Mouse (Mus musculus): Measurements from ENCODE around the gene Klhdc7b. TPM values are rescaled to one million over a fixed set of nuclear protein-coding genes. Genes with fewer than 3 reads are reported as not detected.

The Klhdc7b gene
- polyA plus RNA-seq, 1 experiment from 2014 or later, result not detected

- H3K4me2 ChIP-seq (ENCODE audit: low read depth, low read length), result peak overlapping the region; percentile 75
- H3K27me3 ChIP-seq (replicated peaks; ENCODE audit: control insufficient read depth, insufficient read depth, low read length), result peaks cover 23% of the 10 kb centered on the region
- peak overlapping the region; percentile 68 for H3K4me3 ChIP-seq (ENCODE audit: low read length)
- H3K9me3 ChIP-seq (ENCODE audit: control insufficient read depth, low read length), result no peaks in the 10 kb centered on the region
- H3K36me3 ChIP-seq (ENCODE audit: control insufficient read depth, insufficient read depth, low read length), result peaks cover 27% of the 10 kb centered on the region
- peaks cover 17% of the 10 kb centered on the region for H3K4me1 ChIP-seq (ENCODE audit: control insufficient read depth, insufficient read depth, low read length)
- WGBS, result 1% methylated on average over 35 of the region's 35 CpGs
- peak overlapping the region; percentile 93 for H3K27ac ChIP-seq (ENCODE audit: low read length)
- H3K9ac ChIP-seq (ENCODE audit: low read depth, low read length), result peak overlapping the region; percentile 84
- peak; percentile 89 for ATAC-seq
Observed at GRCm38 (mm10) chr15:89373027-89373761, 11.5 kb upstream of the Klhdc7b start.

- ATAC-seq, result peak; percentile 89
- H3K4me3 ChIP-seq (ENCODE audit: low read length), result peak within 1 kb of the TSS; percentile 68
- H3K9ac ChIP-seq (ENCODE audit: low read depth, low read length), result peak within 1 kb of the TSS; percentile 84
- H3K27me3 ChIP-seq (replicated peaks; ENCODE audit: control insufficient read depth, insufficient read depth, low read length), result peaks cover 29% of the 10 kb centered on the region
- peaks cover 22% of the 10 kb centered on the region for H3K4me1 ChIP-seq (ENCODE audit: control insufficient read depth, insufficient read depth, low read length)
- H3K9me3 ChIP-seq (ENCODE audit: control insufficient read depth, low read length), result no peaks in the 10 kb centered on the region
- peak within 1 kb of the TSS; percentile 75 for H3K4me2 ChIP-seq (ENCODE audit: low read depth, low read length)
- H3K27ac ChIP-seq (ENCODE audit: low read length), result peak within 1 kb of the TSS; percentile 93
- WGBS, result under 1% methylated on average over 42 of the region's 42 CpGs
- peaks cover 24% of the 10 kb centered on the region for H3K36me3 ChIP-seq (ENCODE audit: control insufficient read depth, insufficient read depth, low read length)
Observed at GRCm38 (mm10) chr15:89373762-89374248, 10.9 kb upstream of the Klhdc7b start, which contains the start of gene Sco2. Gene Sco2 (minus strand): TSS chr15:89373846.

- Histone ChIP-seq H3K27ac (ENCODE audit: low read length) (peak overlapping the region; percentile 93), H3K36me3 (ENCODE audit: control insufficient read depth, insufficient read depth, low read length) (peaks cover 23% of the 10 kb centered on the region), H3K4me1 (ENCODE audit: control insufficient read depth, insufficient read depth, low read length) (peaks cover 27% of the 10 kb centered on the region), H3K4me2 (ENCODE audit: low read depth, low read length) (peak overlapping the region; percentile 75), H3K9me3 (ENCODE audit: control insufficient read depth, low read length) (no peaks in the 10 kb centered on the region), H3K27me3 (replicated peaks; ENCODE audit: control insufficient read depth, insufficient read depth, low read length) (peaks cover 34% of the 10 kb centered on the region), H3K9ac (ENCODE audit: low read depth, low read length) (peak overlapping the region; percentile 84), H3K4me3 (ENCODE audit: low read length) (peak overlapping the region; percentile 68)
- 49% methylated on average over 9 of the region's 9 CpGs for WGBS
- no peak; the same call in 1 of the 2 replicates for ATAC-seq
Observed at GRCm38 (mm10) chr15:89374340-89374739, 10.4 kb upstream of the Klhdc7b start.

- Histone ChIP-seq H3K27me3 (replicated peaks; ENCODE audit: control insufficient read depth, insufficient read depth, low read length) (peaks cover 38% of the 10 kb centered on the region), H3K4me1 (ENCODE audit: control insufficient read depth, insufficient read depth, low read length) (peaks cover 30% of the 10 kb centered on the region), H3K27ac (ENCODE audit: low read length) (no peak overlapping the region), H3K9ac (ENCODE audit: low read depth, low read length) (peak overlapping the region; percentile 84), H3K9me3 (ENCODE audit: control insufficient read depth, low read length) (no peaks in the 10 kb centered on the region), H3K36me3 (ENCODE audit: control insufficient read depth, insufficient read depth, low read length) (peaks cover 18% of the 10 kb centered on the region), H3K4me3 (ENCODE audit: low read length) (no peak overlapping the region), H3K4me2 (ENCODE audit: low read depth, low read length) (peak overlapping the region; percentile 75; the same call in 1 of the 2 replicates)
- 89% methylated on average over 17 of the region's 17 CpGs for WGBS
- no peak for ATAC-seq
Observed at GRCm38 (mm10) chr15:89374801-89375534, 9.7 kb upstream of the Klhdc7b start.

- Histone ChIP-seq H3K4me3 (ENCODE audit: low read length) (no peak overlapping the region), H3K4me1 (ENCODE audit: control insufficient read depth, insufficient read depth, low read length) (peaks cover 30% of the 10 kb centered on the region), H3K27me3 (replicated peaks; ENCODE audit: control insufficient read depth, insufficient read depth, low read length) (peaks cover 42% of the 10 kb centered on the region), H3K27ac (ENCODE audit: low read length) (no peak overlapping the region), H3K36me3 (ENCODE audit: control insufficient read depth, insufficient read depth, low read length) (peaks cover 9% of the 10 kb centered on the region), H3K9me3 (ENCODE audit: control insufficient read depth, low read length) (no peaks in the 10 kb centered on the region), H3K4me2 (ENCODE audit: low read depth, low read length) (no peak overlapping the region), H3K9ac (ENCODE audit: low read depth, low read length) (no peak overlapping the region)
- 83% methylated on average over 7 of the region's 7 CpGs for WGBS
- no peak for ATAC-seq
Observed at GRCm38 (mm10) chr15:89376040-89376439, 8.7 kb upstream of the Klhdc7b start.

GRCm38 (mm10) chr15:89376957-89377356, 7.8 kb upstream of the Klhdc7b start, which contains the start of gene Tymp:
Gene Tymp (minus strand): TSS chr15:89377039.
- WGBS, result 23% methylated on average over 16 of the region's 16 CpGs

GRCm38 (mm10) chr15:89377362-89377761, 7.4 kb upstream of the Klhdc7b start:
- peak overlapping the region; percentile 19; the same call in 1 of the 2 replicates for H3K4me3 ChIP-seq (ENCODE audit: low read length)
- peaks cover 29% of the 10 kb centered on the region for H3K4me1 ChIP-seq (ENCODE audit: control insufficient read depth, insufficient read depth, low read length)
- 3% methylated on average over 18 of the region's 18 CpGs for WGBS
- H3K36me3 ChIP-seq (ENCODE audit: control insufficient read depth, insufficient read depth, low read length), result no peaks in the 10 kb centered on the region
- H3K27ac ChIP-seq (ENCODE audit: low read length), result no peak overlapping the region
- no peaks in the 10 kb centered on the region for H3K9me3 ChIP-seq (ENCODE audit: control insufficient read depth, low read length)
- ATAC-seq, result no peak
- H3K9ac ChIP-seq (ENCODE audit: low read depth, low read length), result 0 out of 2 replicates have a peak overlapping the region, but pooled peaks have one; percentile 4
- peaks cover 44% of the 10 kb centered on the region for H3K27me3 ChIP-seq (replicated peaks; ENCODE audit: control insufficient read depth, insufficient read depth, low read length)
- peak overlapping the region; percentile 30; the same call in 1 of the 2 replicates for H3K4me2 ChIP-seq (ENCODE audit: low read depth, low read length)

More at GRCm38 (mm10) chr15:89376957-89377356, 7.8 kb upstream of the Klhdc7b start, which contains the start of gene Tymp:
- no peak for ATAC-seq
- peaks cover 30% of the 10 kb centered on the region for H3K4me1 ChIP-seq (ENCODE audit: control insufficient read depth, insufficient read depth, low read length)
- H3K27ac ChIP-seq (ENCODE audit: low read length), result no peak within 1 kb of the TSS
- peaks cover 44% of the 10 kb centered on the region for H3K27me3 ChIP-seq (replicated peaks; ENCODE audit: control insufficient read depth, insufficient read depth, low read length)
- peak within 1 kb of the TSS; percentile 19; the same call in 1 of the 2 replicates for H3K4me3 ChIP-seq (ENCODE audit: low read length)
- peak within 1 kb of the TSS; percentile 30; the same call in 1 of the 2 replicates for H3K4me2 ChIP-seq (ENCODE audit: low read depth, low read length)
- peaks cover 2% of the 10 kb centered on the region for H3K36me3 ChIP-seq (ENCODE audit: control insufficient read depth, insufficient read depth, low read length)
- 0 out of 2 replicates have a peak within 1 kb of the TSS, but pooled peaks have one; percentile 4 for H3K9ac ChIP-seq (ENCODE audit: low read depth, low read length)
- no peaks in the 10 kb centered on the region for H3K9me3 ChIP-seq (ENCODE audit: control insufficient read depth, low read length)

- peak overlapping the region; percentile 78 for H3K4me2 ChIP-seq (ENCODE audit: low read depth, low read length)
- no peaks in the 10 kb centered on the region for H3K36me3 ChIP-seq (ENCODE audit: control insufficient read depth, insufficient read depth, low read length)
- peaks cover 23% of the 10 kb centered on the region for H3K4me1 ChIP-seq (ENCODE audit: control insufficient read depth, insufficient read depth, low read length)
- ATAC-seq, result no peak
- H3K9me3 ChIP-seq (ENCODE audit: control insufficient read depth, low read length), result no peaks in the 10 kb centered on the region
- H3K27me3 ChIP-seq (replicated peaks; ENCODE audit: control insufficient read depth, insufficient read depth, low read length), result peaks cover 44% of the 10 kb centered on the region
- no peak overlapping the region for H3K27ac ChIP-seq (ENCODE audit: low read length)
- peak overlapping the region; percentile 39 for H3K9ac ChIP-seq (ENCODE audit: low read depth, low read length)
- WGBS, result 15% methylated on average over 45 of the region's 46 CpGs
- H3K4me3 ChIP-seq (ENCODE audit: low read length), result peak overlapping the region; percentile 44
Observed at GRCm38 (mm10) chr15:89377938-89378828, 6.5 kb upstream of the Klhdc7b start.
